Mouse (Mus musculus) MEL (cell line): ENCODE measurements at regions not wholly inside any gene's neighbourhood (a gene's known extent, or its start where the extent isn't known, plus 50 kb on each side); places are given as distances from the start of the nearest gene placed in this dataset.

Experiments
- DNase-seq: peaks from one replicate; pipeline ENCODE4 v3.0.0; 2011; ENCODE audit warnings: low read depth, low spot score
- H3K27ac ChIP-seq: 2 replicates; pipeline ENCODE4 v1.5.1; 2012; ENCODE audit warnings: low read depth, mild to moderate bottlenecking, control low read depth, low read length, moderate library complexity; ENCODE audit not compliant: control insufficient read depth
- H3K27me3 ChIP-seq, 2 experiments: fragments of 150-350 bp in 1 of 2; sonication (generic) in 1 of 2; 2 replicates each; pipeline ENCODE4 v1.6.1; 2012; ENCODE audit warnings: low read length in 2 of 2, mild to moderate bottlenecking in 2 of 2, improper control_type of control experiment in 1 of 2, moderate library complexity in 1 of 2; ENCODE audit not compliant: insufficient read depth in 2 of 2, control insufficient read depth in 1 of 2
- H3K36me3 ChIP-seq, 2 experiments: 2 replicates each; pipeline ENCODE4 v1.6.1; 2012 to 2014; ENCODE audit warnings: low read length in 2 of 2, improper control_type of control experiment in 1 of 2, inconsistent platforms in 1 of 2, mild to moderate bottlenecking in 1 of 2; ENCODE audit not compliant: insufficient read depth in 2 of 2, control insufficient read depth in 1 of 2
- H3K4me1 ChIP-seq, 2 experiments: fragments of 150-350 bp in 1 of 2; sonication (generic) in 1 of 2; 2 replicates each; pipeline ENCODE4 v1.6.1; 2012; ENCODE audit warnings: low read length in 2 of 2, improper control_type of control experiment in 1 of 2, mild to moderate bottlenecking in 1 of 2; ENCODE audit not compliant: insufficient read depth in 2 of 2, control insufficient read depth in 1 of 2
- H3K4me3 ChIP-seq, 2 experiments: fragments of 150-350 bp in 1 of 2; sonication (generic) in 1 of 2; 2 replicates each; pipeline ENCODE4 v1.5.1; 2012; ENCODE audit warnings: low read depth in 2 of 2, low read length in 2 of 2, mild to moderate bottlenecking in 2 of 2, moderate library complexity in 2 of 2, control low read depth in 1 of 2, improper control_type of control experiment in 1 of 2; ENCODE audit not compliant: control insufficient read depth in 1 of 2, insufficient read depth in 1 of 2
- H3K79me2 ChIP-seq: 2 replicates; pipeline ENCODE4 v1.6.1; 2012; ENCODE audit warnings: mild to moderate bottlenecking, low read length, moderate library complexity; ENCODE audit not compliant: control insufficient read depth, poor library complexity, insufficient read depth
- H3K9ac ChIP-seq: 2 replicates; pipeline ENCODE4 v1.6.1; 2012; ENCODE audit warnings: low read depth, mild to moderate bottlenecking, control low read depth, low read length, moderate library complexity; ENCODE audit not compliant: control insufficient read depth, poor library complexity, severe bottlenecking
- H3K9me3 ChIP-seq: fragments of 150-350 bp; sonication (generic); replicated peaks from 2 replicates; pipeline ENCODE4 v1.6.1; 2012; ENCODE audit warnings: mild to moderate bottlenecking, low read length, improper control_type of control experiment, moderate library complexity; ENCODE audit not compliant: insufficient read depth
- CHD1 ChIP-seq: IDR thresholded peaks from 2 replicates; pipeline ENCODE4 v1.6.1; 2012; ENCODE audit warnings: low read depth, mild to moderate bottlenecking, inconsistent platforms, low read length, improper control_type of control experiment
- CHD2 ChIP-seq: IDR thresholded peaks from 2 replicates; pipeline ENCODE4 v1.6.1; 2011; ENCODE audit warnings: low read length, improper control_type of control experiment
- E2F4 ChIP-seq: IDR thresholded peaks from 2 replicates; pipeline ENCODE4 v1.6.1; 2011; ENCODE audit warnings: low read depth, low read length, improper control_type of control experiment, borderline replicate concordance
- ELF1 ChIP-seq: IDR thresholded peaks from 2 replicates; pipeline ENCODE4 v1.6.1; 2014; ENCODE audit warnings: low read depth, mild to moderate bottlenecking, inconsistent platforms, low read length, improper control_type of control experiment, moderate library complexity
- EP300 ChIP-seq, 2 experiments: IDR thresholded peaks; 2 replicates each; pipeline ENCODE4 v1.6.1; 2011; ENCODE audit warnings: improper control_type of control experiment in 2 of 2, low read length in 2 of 2, low read depth in 1 of 2, mild to moderate bottlenecking in 1 of 2
- GABPA ChIP-seq: IDR thresholded peaks from 2 replicates; pipeline ENCODE4 v1.6.1; 2012; ENCODE audit warnings: low read depth, mild to moderate bottlenecking, inconsistent platforms, low read length, improper control_type of control experiment, moderate library complexity
- GATA1 ChIP-seq: IDR thresholded peaks from 2 replicates; pipeline ENCODE4 v1.6.1; 2011; ENCODE audit warnings: low read depth, low read length, improper control_type of control experiment
- HCFC1 ChIP-seq: IDR thresholded peaks from 2 replicates; pipeline ENCODE4 v1.6.1; 2012; ENCODE audit warnings: low read depth, mild to moderate bottlenecking, inconsistent platforms, low read length, improper control_type of control experiment, moderate library complexity
- JUND ChIP-seq: IDR thresholded peaks from 2 replicates; pipeline ENCODE4 v1.6.1; 2011; ENCODE audit warnings: low read depth, mild to moderate bottlenecking, improper control_type of control experiment, low read length
- MAZ ChIP-seq: IDR thresholded peaks from 2 replicates; pipeline ENCODE4 v1.6.1; 2012; ENCODE audit warnings: low read depth, mild to moderate bottlenecking, inconsistent platforms, low read length, improper control_type of control experiment
- MYB ChIP-seq: IDR thresholded peaks from 2 replicates; pipeline ENCODE4 v1.6.1; 2011; ENCODE audit warnings: mild to moderate bottlenecking, low read depth, low read length, improper control_type of control experiment
- MYC ChIP-seq: IDR thresholded peaks from 2 replicates; pipeline ENCODE4 v1.6.1; 2011; ENCODE audit warnings: low read depth, mild to moderate bottlenecking, low read length, improper control_type of control experiment, moderate library complexity
- NRF1 ChIP-seq: IDR thresholded peaks from 2 replicates; pipeline ENCODE4 v1.6.1; 2014; ENCODE audit warnings: low read depth, mild to moderate bottlenecking, inconsistent platforms, low read length, improper control_type of control experiment, moderate library complexity; ENCODE audit not compliant: poor library complexity, insufficient read depth, severe bottlenecking
- POLR2A ChIP-seq, 2 experiments: IDR thresholded peaks; 2 replicates each; pipeline ENCODE4 v1.6.1; 2011 to 2012; ENCODE audit warnings: low read length in 2 of 2, mild to moderate bottlenecking in 2 of 2, control low read depth in 1 of 2, improper control_type of control experiment in 1 of 2, low read depth in 1 of 2, moderate library complexity in 1 of 2; ENCODE audit not compliant: control insufficient read depth in 1 of 2, insufficient read depth in 1 of 2, poor library complexity in 1 of 2
- RCOR1 ChIP-seq: IDR thresholded peaks from 2 replicates; pipeline ENCODE4 v1.6.1; 2012; ENCODE audit warnings: low read depth, mild to moderate bottlenecking, inconsistent platforms, low read length, improper control_type of control experiment
- SIN3A ChIP-seq: IDR thresholded peaks from 2 replicates; pipeline ENCODE4 v1.6.1; 2012; ENCODE audit warnings: low read length, improper control_type of control experiment, inconsistent platforms
- ZKSCAN1 ChIP-seq: IDR thresholded peaks from 2 replicates; pipeline ENCODE4 v1.6.1; 2012; ENCODE audit warnings: low read depth, mild to moderate bottlenecking, inconsistent platforms, low read length, improper control_type of control experiment, moderate library complexity
- ZMIZ1 ChIP-seq: IDR thresholded peaks from 2 replicates; pipeline ENCODE4 v1.6.1; 2012; ENCODE audit warnings: low read depth, mild to moderate bottlenecking, inconsistent platforms, low read length, improper control_type of control experiment, moderate library complexity

DNA sequence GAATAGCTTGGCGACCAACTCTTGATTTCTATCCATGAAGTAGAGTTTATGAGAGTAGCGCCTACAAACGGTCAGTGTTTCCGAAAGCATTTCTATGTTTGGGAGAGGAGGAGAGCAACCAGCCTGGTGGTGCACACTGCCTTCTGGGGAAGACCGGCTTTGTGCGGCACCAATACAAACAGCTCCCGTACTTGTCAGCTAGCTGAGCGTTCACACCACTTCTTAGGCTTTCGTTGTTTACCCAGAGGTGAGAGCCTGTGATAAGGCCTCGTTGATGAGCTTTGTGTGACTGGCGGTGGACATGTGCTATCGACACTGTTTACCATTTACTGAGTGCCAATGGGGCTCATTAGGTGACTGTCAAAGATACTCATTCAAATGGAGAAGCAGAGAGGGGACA, 162.0 kb downstream of the Chic2 start:
- peaks cover 0 to 12% of the 10 kb centered on the region in 2 experiments; a peak in 2 of 4 replicates for H3K4me1 ChIP-seq
- TF ChIP-seq MYC (no peak), ELF1 (no peak)
- TF ChIP-seq, all 39 proteins: peak for 0
- no peaks in the 10 kb centered on the region for H3K9me3 ChIP-seq
- no peak overlapping the region for H3K9ac ChIP-seq
- H3K27me3 ChIP-seq: peaks cover 0 to 11% of the 10 kb centered on the region in 2 experiments; a peak in 3 of 4 replicates
- H3K36me3 ChIP-seq: peaks cover 0 to 4% of the 10 kb centered on the region in 2 experiments; a peak in 1 of 4 replicates
- no peaks in the 10 kb centered on the region for H3K79me2 ChIP-seq
- H3K4me3 ChIP-seq: no peak overlapping the region
- DNase-seq: no peak
- H3K27ac ChIP-seq: no peak overlapping the region

DNA sequence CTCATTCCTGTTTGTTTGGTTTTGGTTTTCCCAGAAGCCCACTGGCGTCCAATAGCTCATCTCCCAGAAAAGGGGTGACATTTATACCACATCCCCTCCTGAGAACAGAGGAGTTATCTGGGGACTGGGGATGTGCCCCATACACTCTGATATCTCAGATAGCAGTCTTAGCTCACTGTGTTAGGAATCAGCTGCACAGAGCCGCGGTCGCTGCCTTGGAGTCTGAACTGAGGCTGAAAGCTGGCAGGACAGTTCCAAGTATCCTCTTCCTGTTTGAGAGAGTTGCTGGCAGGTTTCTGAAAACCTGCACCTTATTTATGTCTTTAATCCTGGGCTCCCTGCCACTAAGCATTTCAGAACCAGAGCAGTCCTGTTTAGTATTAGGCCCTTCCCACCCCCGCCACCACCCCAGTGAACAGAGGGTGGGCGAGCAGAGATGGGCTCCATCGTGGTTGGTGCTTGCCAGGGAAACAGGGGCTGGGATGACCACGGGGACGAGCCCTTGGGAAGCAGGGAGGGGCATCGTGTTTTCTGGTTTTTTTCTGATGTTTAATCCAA, 163.8 kb downstream of the Chic2 start:
- Histone ChIP-seq H3K4me1 (peaks cover 0 to 12% of the 10 kb centered on the region in 2 experiments; a peak in 2 of 4 replicates), H3K79me2 (no peaks in the 10 kb centered on the region), H3K4me3 (no peak overlapping the region)
- TF ChIP-seq MYB: no peak
- TF ChIP-seq JUND: no peak
- TF ChIP-seq GATA1: no peak
- no peak for TF ChIP-seq POLR2A (IDR thresholded peaks at IDR 0.05; ENCODE audit: control insufficient read depth in 1 of 2, insufficient read depth in 1 of 2, low read depth in 1 of 2, low read length in 2 of 2, poor library complexity in 1 of 2)
- TF ChIP-seq EP300 (IDR thresholded peaks at IDR 0.05; ENCODE audit: low read depth in 1 of 2, low read length in 2 of 2): no peak
- no peak for TF ChIP-seq NRF1
- TF ChIP-seq ZMIZ1: no peak
- no peak for TF ChIP-seq MAZ
- no peak for TF ChIP-seq E2F4
- TF ChIP-seq RCOR1: no peak
- TF ChIP-seq ZKSCAN1: no peak
- no peak for TF ChIP-seq CHD2
- TF ChIP-seq GABPA: no peak
- TF ChIP-seq HCFC1: no peak
- no peak for TF ChIP-seq SIN3A
- TF ChIP-seq CHD1: no peak
- TF ChIP-seq, all 39 proteins: peak for 0
- Histone ChIP-seq H3K27me3 (peaks cover 0 to 9% of the 10 kb centered on the region in 2 experiments; a peak in 3 of 4 replicates), H3K36me3 (peaks cover 0 to 4% of the 10 kb centered on the region in 2 experiments; a peak in 1 of 4 replicates), H3K9ac (no peak overlapping the region), H3K27ac (0 out of 2 replicates have a peak overlapping the region, but pooled peaks have one; percentile 17), H3K9me3 (no peaks in the 10 kb centered on the region)
- DNase-seq: no peak
